ENCODE assay signal across 11 mouse cellular contexts in the genomic region with DNA sequence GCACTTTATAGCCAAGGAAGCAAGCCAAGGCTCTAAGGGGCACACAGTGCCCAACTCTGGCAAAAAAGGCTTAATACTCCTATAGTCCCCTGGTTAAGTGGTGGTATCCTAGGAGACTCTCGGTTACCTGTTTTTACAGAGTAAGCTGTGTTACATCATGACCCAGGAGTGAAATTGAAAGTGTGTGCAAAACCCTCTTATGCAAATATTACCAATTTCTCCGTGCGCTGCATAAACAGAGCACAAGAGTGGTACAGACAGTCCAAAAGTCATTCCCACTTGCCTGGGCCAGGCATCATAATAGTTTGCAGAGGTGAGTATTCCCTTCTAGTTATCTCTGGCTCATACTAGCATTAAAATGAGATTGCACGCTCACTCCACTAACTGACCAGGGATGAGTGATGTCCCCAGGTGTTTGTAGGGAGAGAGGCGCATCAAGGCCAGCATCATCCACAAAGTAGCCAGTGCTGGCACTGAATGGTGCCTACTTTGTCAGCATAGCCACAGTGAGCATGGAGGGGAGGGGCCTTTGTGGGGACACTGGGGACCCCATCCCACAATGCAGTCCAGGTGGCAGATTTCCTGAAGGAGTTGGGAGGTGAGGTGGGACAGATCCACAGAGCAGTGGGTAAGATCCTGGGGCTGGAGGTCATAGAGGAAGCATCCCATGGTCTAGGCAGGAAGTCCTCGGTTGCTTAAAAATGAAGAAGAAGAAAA. TPM values are rescaled to one million over a fixed set of nuclear protein-coding genes. Genes with fewer than 3 reads are reported as not detected.
A peak's percentile ranks its signal among the peaks of the same experiment; 100 is the strongest.
DNase-seq lines count a peak whose midpoint lies in the region; ATAC-seq and TF ChIP-seq lines count a peak whose summit lies in the region.
"Had no signal": no experiment of that assay in that cellular context is flagged by ENCODE, and none has a peak within 500 bp of the region (broad histone marks: within the 10 kb centered on the region; RNA-seq: fewer than 3 reads in every experiment).

No protein-coding gene starts in this region.

- H3K9me3 ChIP-seq in kidney, embryonic 14.5 days (ENCODE audit: control insufficient read depth, low read length) = no peaks in the 10 kb centered on the region
- H3K9me3 ChIP-seq in limb, embryonic 11.5 days (ENCODE audit: control insufficient read depth, low read length) = no peaks in the 10 kb centered on the region

- H3K27ac ChIP-seq in gastrocnemius, adult 2 months = peak overlapping the region; percentile 84
- H3K27ac ChIP-seq in kidney, embryonic 14.5 days (ENCODE audit: low read depth, low read length) = peak overlapping the region; percentile 88; the same call in 1 of the 2 replicates
- peak overlapping the region; percentile 52; the same call in 1 of the 2 replicates for H3K27ac ChIP-seq in limb, embryonic 11.5 days (replicated peaks; ENCODE audit: low read depth, low read length)

- peak; percentile 15 for DNase-seq in gastrocnemius, adult 2 months
- DNase-seq in gastrocnemius, postnatal 14 days = no peak
- no peak for DNase-seq in kidney, postnatal 25 days
- DNase-seq in A20 (ENCODE audit: low read depth, low spot score) = peak; percentile 49
- DNase-seq in limb, embryonic 11.5 days (ENCODE audit: low spot score) = peak; percentile 20
- DNase-seq in frontal cortex, postnatal 14 days (ENCODE audit: low spot score in 2 of 2) = no peak
- DNase-seq: adrenal gland, postnatal 25 days; cerebellum, adult 8-10 months; left cerebral cortex, postnatal 4 days had no signal

- no peaks in the 10 kb centered on the region for H3K27me3 ChIP-seq in kidney, embryonic 14.5 days (ENCODE audit: control insufficient read depth, insufficient read depth, low read length)
- no peaks in the 10 kb centered on the region for H3K27me3 ChIP-seq in limb, embryonic 11.5 days (ENCODE audit: control insufficient read depth, insufficient read depth, low read length)

- no peak overlapping the region for H3K4me3 ChIP-seq in gastrocnemius, adult 2 months
- H3K4me3 ChIP-seq in kidney, embryonic 14.5 days (ENCODE audit: low read length) = no peak overlapping the region
- no peak overlapping the region for H3K4me3 ChIP-seq in limb, embryonic 11.5 days (ENCODE audit: low read depth, low read length)

- ATAC-seq in kidney, embryonic 14.5 days (ENCODE audit: low FRiP score, low TSS enrichment) = no peak
- no peak for ATAC-seq in limb, embryonic 11.5 days (ENCODE audit: insufficient number of reproducible peaks, low FRiP score, low TSS enrichment, low read depth)
- ATAC-seq in megakaryocyte, adult 5-6 weeks (ENCODE audit: poor library complexity, severe bottlenecking) = no peak

- 91% methylated on average over 6 of the region's 6 CpGs for WGBS in kidney, embryonic 14.5 days
- 84% methylated on average over 6 of the region's 6 CpGs for WGBS in limb, embryonic 11.5 days

- intact Hi-C loops in gastrocnemius, adult 2 months (cut with DNase I) = no loop called here
- intact Hi-C loops in gastrocnemius, postnatal 14 days (cut with DNase I; ENCODE audit: low total_unique reads) = no loop called here

- no peak for TF ChIP-seq CTCF in gastrocnemius, adult 2 months (IDR thresholded peaks at IDR 0.05)

- no peak overlapping the region for H3K4me2 ChIP-seq in kidney, embryonic 14.5 days (replicated peaks; ENCODE audit: low read depth, low read length)
- H3K4me2 ChIP-seq in limb, embryonic 11.5 days (ENCODE audit: low read depth, severe bottlenecking) = no peak overlapping the region

- peaks cover 6% of the 10 kb centered on the region; the same call in 1 of the 2 replicates for H3K36me3 ChIP-seq in kidney, embryonic 14.5 days (ENCODE audit: control insufficient read depth, insufficient read depth, low read length)
- H3K36me3 ChIP-seq in limb, embryonic 11.5 days (ENCODE audit: control insufficient read depth, insufficient read depth, low read length) = no peaks in the 10 kb centered on the region

- peaks cover 66% of the 10 kb centered on the region for H3K4me1 ChIP-seq in kidney, embryonic 14.5 days (ENCODE audit: control insufficient read depth, insufficient read depth, low read length)
- peaks cover 53% of the 10 kb centered on the region for H3K4me1 ChIP-seq in limb, embryonic 11.5 days (ENCODE audit: control insufficient read depth, insufficient read depth, low read length)

- H3K9ac ChIP-seq in kidney, embryonic 14.5 days (ENCODE audit: low read depth, low read length) = no peak overlapping the region
- no peak overlapping the region for H3K9ac ChIP-seq in limb, embryonic 11.5 days (ENCODE audit: low read length)

RNA-seq across cellular contexts. Expression of a gene that starts 10.3 kb away (rescaled TPM):
- 1 to 10 TPM; 4.1 to 5.7 TPM for total RNA-seq in gastrocnemius, adult 2 months (2021)
- total RNA-seq in gastrocnemius, postnatal 14 days (2021) = 10 to 100 TPM in 1 of 2 experiments, 1 to 10 TPM in 1; 8.4 to 10.5 TPM
- polyA plus RNA-seq in kidney, embryonic 14.5 days (2014; fragmentation: Nextera tagmentation; extraction: Ambion mirVana) = 11.1 and 14.2 TPM in 2 replicates
- 12.8 and 13.6 TPM in 2 replicates for polyA plus RNA-seq in limb, embryonic 11.5 days (2014; fragmentation: Nextera tagmentation; extraction: Ambion mirVana)
- 0.11 and 0.14 TPM in 2 replicates for total RNA-seq in megakaryocyte, adult 5-6 weeks (2015)
- total RNA-seq in megakaryocyte, adult 5-6 weeks (2017) = 0.16 TPM in 1 of 2 replicates, not detected in the other

Comparison
In these comparisons a context has a peak if more than half of its experiments do, and no peak if none do; other contexts are left out.
1. DNase-seq: peak in gastrocnemius, adult 2 months (single experiment), A20 (single experiment) and limb, embryonic 11.5 days (single experiment); none in gastrocnemius, postnatal 14 days (single experiment), kidney, postnatal 25 days (0 of 2) and frontal cortex, postnatal 14 days (0 of 2).
2. RNA of a gene that starts 10.3 kb away (total RNA-seq): 8.4 to 10.5 TPM in gastrocnemius, postnatal 14 days and 4.1 to 5.7 TPM in gastrocnemius, adult 2 months; 0.11 to 0.16 TPM in megakaryocyte, adult 5-6 weeks; every median in the first group is over 4 times any median in the second.
3. Peak in every context shown above with its lines, with median percentiles within 50 percentile points of each other: H3K27ac ChIP-seq.